Mouse (Mus musculus) ES-E14 (cell line): ENCODE results near the gene Tmem205.

Source experiments
- CHD2 ChIP-seq: IDR thresholded peaks from 2 replicates; pipeline ENCODE4 v1.6.1; 2014; ENCODE audit warnings: mild to moderate bottlenecking, low read depth, low read length, inconsistent platforms
- HCFC1 ChIP-seq: IDR thresholded peaks from 2 replicates; pipeline ENCODE4 v1.6.1; 2012; ENCODE audit warnings: low read length, inconsistent platforms, borderline replicate concordance; ENCODE audit not compliant: insufficient read depth
- MAFK ChIP-seq: IDR thresholded peaks from 2 replicates; pipeline ENCODE4 v1.6.1; 2014; ENCODE audit warnings: mild to moderate bottlenecking, low read depth, low read length, inconsistent platforms; ENCODE audit not compliant: insufficient read depth
- ZC3H11A ChIP-seq: IDR thresholded peaks from 2 replicates; pipeline ENCODE4 v1.6.1; 2012; ENCODE audit warnings: low read depth, mild to moderate bottlenecking, inconsistent platforms, low read length, borderline replicate concordance
- ZNF384 ChIP-seq: IDR thresholded peaks from 2 replicates; pipeline ENCODE4 v1.6.1; 2012; ENCODE audit warnings: low read depth, low read length, inconsistent platforms

GRCm38 (mm10) chr9:21960558-21961208 lies 33.3 kb upstream of the Tmem205 start:
- no peak for TF ChIP-seq HCFC1
- TF ChIP-seq CHD2 = no peak
- no peak for TF ChIP-seq ZNF384
- no peak for TF ChIP-seq MAFK
- no peak for TF ChIP-seq ZC3H11A
